Mouse (Mus musculus) lung, postnatal 25 days (tissue): ENCODE results near the gene Tpi1.
"Not testable (repeated sequence)": the region's sequence is repeated elsewhere in the genome, so short reads cannot be mapped to it uniquely, and the experiment has no call there.

ENCODE experiments used
- DNase-seq: peaks from one replicate; pipeline ENCODE4 v3.0.0; 2022; ENCODE audit warnings: low spot score

Gene Tpi1

DNA sequence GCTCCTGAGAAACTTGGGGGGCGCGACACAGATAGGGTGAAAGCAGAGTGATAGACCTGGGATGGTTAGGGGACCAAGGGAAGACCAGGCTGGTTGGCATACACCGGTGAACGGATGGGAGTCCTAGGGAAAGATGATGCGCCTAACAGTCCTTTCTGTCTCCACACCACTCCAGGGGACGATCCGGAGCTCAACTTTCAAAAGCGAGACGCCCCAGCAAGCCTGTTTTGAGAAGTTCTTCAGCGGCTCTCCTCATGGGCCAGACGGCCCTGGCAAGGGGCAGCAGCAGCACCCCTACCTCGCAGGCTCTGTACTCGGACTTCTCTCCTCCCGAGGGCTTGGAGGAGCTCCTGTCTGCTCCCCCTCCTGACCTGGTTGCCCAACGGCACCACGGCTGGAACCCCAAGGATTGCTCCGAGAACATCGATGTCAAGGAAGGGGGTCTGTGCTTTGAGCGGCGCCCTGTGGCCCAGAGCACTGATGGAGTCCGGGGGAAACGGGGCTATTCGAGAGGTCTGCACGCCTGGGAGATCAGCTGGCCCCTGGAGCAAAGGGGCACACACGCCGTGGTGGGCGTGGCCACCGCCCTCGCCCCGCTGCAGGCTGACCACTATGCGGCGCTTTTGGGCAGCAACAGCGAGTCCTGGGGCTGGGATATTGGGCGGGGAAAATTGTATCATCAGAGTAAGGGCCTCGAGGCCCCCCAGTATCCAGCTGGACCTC is 4.9 kb downstream of the Tpi1 start:
- DNase-seq: peak; percentile 84

- peak; percentile 80 for DNase-seq
Measured at GRCm38 (mm10) chr6:124808358-124809012, 5.6 kb downstream of the Tpi1 start, which contains the start of gene Spsb2. TSS of gene Spsb2 (plus strand) at chr6:124808661.

DNA sequence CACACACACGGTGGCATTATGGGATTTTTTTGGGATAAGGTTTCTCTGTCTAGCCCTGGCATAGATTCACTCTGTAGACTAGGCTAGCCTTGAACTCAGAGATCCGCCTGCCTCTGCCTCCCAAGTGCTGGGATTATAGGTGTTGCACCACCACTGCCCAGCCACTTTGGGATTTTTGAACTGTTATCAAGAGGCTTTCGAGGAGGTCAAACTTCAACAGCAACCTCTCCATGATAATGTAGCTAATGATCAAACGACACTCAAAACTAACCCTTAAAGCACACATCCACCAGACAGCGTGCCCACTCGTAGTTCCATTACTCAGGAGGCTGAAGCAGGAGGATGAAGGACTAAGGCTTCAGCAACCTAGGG is 6.1 kb downstream of the Tpi1 start:
- DNase-seq: no peak

GRCm38 (mm10) chr6:124807366-124807765 is 6.7 kb downstream of the Tpi1 start:
- no peak for DNase-seq

- no peak for DNase-seq
Measured at GRCm38 (mm10) chr6:124806446-124807140, 7.5 kb downstream of the Tpi1 start.

- peak; percentile 96 for DNase-seq
Measured at GRCm38 (mm10) chr6:124805341-124806321, 8.5 kb downstream of the Tpi1 start.

DNA sequence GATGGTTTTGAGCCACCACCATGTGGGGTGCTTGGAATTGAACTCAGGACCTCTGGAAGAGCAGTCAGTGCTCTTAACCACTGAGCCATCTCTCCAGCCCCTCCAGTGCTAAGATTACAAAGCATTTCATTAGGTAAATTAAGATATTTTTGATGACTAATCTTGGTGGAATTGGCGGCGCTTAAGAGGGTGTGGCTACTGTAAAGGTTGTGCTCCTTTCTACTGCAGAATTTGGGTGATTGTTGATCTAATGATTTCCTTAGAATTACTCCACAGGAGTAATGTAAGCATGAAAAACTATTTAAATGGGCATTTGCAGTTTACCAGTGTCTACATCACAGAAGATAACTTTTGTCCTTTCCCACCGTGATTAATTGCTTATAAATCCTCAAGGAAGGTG is 9.8 kb downstream of the Tpi1 start:
- no peak for DNase-seq

DNA sequence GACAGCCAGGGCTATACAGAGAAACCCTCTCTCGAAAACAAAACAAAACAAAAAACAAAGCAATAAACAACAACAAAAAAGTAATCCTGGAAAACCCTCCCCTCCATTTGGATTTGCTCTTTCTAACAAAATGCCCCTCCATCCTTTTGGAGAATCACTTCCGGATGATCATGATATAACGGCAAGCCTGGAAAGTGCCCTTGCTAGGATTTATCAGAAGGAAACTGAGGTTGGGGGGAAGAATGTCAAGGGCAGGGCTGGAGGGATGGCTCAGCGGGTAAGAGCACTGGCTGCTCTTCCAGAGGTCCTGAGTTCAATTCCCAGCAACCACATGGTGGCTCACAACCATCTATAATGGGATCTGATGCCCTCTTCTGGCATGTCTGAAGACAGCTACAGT is 10.4 kb downstream of the Tpi1 start:
- not testable (repeated sequence) for DNase-seq

- DNase-seq: no peak
Measured at GRCm38 (mm10) chr6:124803061-124803460, 11.0 kb downstream of the Tpi1 start.

- DNase-seq: not testable (repeated sequence)
Measured at GRCm38 (mm10) chr6:124802400-124802799, 11.7 kb downstream of the Tpi1 start.

- DNase-seq: no peak
Measured at GRCm38 (mm10) chr6:124796200-124796599, 17.9 kb downstream of the Tpi1 start.

DNA sequence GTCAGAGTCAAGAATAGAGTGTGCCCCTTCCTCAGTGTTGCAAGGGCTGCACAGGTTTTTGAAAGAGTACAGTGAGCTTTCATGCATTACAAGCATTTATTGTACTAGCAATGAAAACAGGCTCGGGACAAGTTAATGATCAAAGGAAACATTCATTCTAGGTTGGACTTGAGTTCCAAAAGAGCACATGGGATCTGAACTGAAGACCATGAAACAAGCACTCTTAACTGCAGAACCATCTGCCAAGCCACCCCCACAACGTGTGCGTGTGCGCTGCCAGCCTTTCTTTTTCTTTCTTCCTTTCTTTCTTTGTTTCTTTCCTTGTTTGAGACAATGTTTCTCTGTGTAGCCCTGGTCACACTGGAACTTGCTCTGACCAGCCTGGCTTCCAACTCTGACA is 18.3 kb downstream of the Tpi1 start:
- DNase-seq: no peak

DNA sequence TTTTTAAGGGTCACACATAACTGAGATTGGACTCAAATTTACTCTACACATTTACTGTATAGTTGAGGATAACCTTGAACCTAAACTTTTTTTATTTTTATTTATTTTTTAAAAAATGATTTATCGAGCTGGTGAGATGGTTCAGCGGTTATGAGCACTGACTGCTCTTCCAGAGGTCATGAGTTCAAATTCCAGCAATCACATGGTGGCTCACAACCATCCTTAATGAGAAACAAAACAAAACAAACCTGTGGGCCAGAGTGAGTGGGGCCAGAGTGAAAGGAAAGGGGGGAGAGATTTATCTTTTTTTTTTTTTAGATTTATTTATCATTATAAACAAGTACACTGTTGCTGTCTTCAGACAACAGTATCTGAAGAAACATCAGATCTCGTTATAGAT is 22.2 kb downstream of the Tpi1 start:
- DNase-seq: no peak

DNA sequence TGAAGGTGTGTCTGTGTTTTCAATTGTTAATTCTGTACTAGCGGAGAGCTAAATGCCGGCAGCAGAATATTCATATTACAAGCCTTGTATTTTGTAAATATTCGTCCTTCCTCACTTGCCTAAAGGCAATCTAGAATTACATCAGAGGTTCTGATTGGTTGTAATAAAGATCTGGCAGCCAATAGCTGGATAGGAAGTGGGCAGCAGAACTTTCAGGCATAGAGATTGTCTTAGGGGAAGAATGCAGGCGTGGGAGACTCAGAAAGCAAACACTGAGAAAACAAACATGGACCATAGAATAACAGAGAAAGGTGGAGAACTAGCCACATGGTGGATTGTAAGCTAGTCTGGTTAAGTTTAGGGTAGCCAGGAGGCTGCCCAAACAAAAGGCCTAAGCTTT is 24.0 kb downstream of the Tpi1 start:
- no peak for DNase-seq

DNA sequence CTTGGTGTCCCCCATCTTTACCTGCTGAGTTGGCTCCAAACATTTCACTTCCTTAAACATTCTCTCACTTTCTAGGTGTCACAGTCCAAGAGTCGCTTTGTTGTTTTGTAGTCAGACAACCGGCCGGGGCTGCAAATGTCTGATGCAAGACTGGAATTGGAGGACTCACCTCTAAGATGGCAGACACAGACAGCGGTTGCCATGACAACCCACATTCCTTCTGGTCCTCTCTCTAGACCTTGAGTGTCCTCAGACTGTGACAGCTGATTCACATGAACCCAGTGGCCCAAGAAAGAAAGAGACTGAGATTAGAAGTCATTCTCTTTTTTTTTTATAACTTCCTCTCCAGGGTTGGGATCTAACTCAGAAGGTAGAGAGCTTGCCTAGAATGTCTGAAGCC is 24.6 kb downstream of the Tpi1 start:
- DNase-seq: no peak

DNA sequence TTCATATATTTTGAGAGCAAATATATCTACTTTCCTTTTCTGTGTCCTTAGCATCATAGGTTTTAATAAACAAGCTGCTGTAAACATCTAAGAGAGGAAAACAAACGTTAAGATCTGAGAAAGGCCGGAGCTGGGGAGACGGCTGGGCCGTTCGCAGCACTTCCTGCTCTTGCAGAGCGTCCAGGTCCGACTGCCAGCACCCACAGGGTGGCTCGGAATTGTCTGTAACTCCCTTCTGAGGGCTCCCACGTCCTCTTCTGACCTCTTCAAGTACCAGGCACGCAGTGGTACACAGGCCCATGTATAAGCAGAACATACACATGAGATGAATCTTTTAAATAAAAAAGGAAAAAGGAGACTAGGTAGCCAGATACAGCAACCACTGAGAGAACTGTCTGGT is 26.4 kb downstream of the Tpi1 start:
- no peak for DNase-seq

GRCm38 (mm10) chr6:124786756-124787420 is 27.2 kb downstream of the Tpi1 start:
- DNase-seq: no peak

- peak; percentile 22 for DNase-seq
Measured at GRCm38 (mm10) chr6:124782436-124782835, 31.7 kb downstream of the Tpi1 start.

DNA sequence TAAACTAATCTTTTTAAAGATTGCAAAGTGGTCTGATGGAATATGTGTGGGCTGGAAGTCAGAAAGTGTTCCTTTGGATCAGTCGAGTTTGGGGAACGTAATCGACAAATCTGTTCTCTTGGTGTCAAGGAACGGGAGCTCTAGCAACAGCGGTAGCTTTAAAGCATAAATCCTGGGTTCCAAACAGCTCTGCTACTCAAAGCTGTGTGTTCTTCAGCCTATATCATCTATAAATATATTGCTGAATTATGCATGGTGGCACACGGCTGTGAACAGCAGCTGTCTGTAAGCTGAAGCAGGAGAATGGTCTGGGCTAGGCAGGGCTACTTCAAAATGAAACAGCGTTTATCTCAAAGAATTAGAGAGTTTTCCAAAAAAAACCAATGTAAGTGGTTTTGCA is 33.2 kb downstream of the Tpi1 start:
- no peak for DNase-seq

- DNase-seq: no peak
Measured at GRCm38 (mm10) chr6:124779984-124780416, 34.1 kb downstream of the Tpi1 start.

GRCm38 (mm10) chr6:124779222-124779983 is 34.7 kb downstream of the Tpi1 start, which contains the start of gene Lrrc23:
TSS of gene Lrrc23 (minus strand) at chr6:124779727.
- DNase-seq: peak; percentile 74
